Mouse (Mus musculus) intestine, postnatal 0 days (tissue): ENCODE measurements at regions not wholly inside any gene's neighbourhood (a gene's known extent, or its start where the extent isn't known, plus 50 kb on each side); places are given as distances from the start of the nearest gene placed in this dataset.

Experiments used
- ATAC-seq: fragments of 200-750 bp; cut with Nextera tagmentation; 2 replicates; pipeline ENCODE4 v1.8.0; 2017; ENCODE audit warnings: mild to moderate bottlenecking, moderate TSS enrichment, moderate library complexity
- H3K27ac ChIP-seq: fragments of 300-500 bp; sonication (generic); 2 replicates; pipeline ENCODE4 v1.5.1; 2014; ENCODE audit warnings: mild to moderate bottlenecking, low read depth, low read length, moderate library complexity
- H3K27me3 ChIP-seq: fragments of 300-500 bp; sonication (generic); replicated peaks from 2 replicates; pipeline ENCODE4 v1.6.1; 2014; ENCODE audit warnings: low read length, mixed read lengths; ENCODE audit not compliant: control insufficient read depth, insufficient read depth
- H3K36me3 ChIP-seq: fragments of 300-500 bp; sonication (generic); 2 replicates; pipeline ENCODE4 v1.6.1; 2014; ENCODE audit warnings: mild to moderate bottlenecking, moderate library complexity; ENCODE audit not compliant: control insufficient read depth, insufficient read depth
- H3K4me1 ChIP-seq: fragments of 300-500 bp; sonication (generic); replicated peaks from 2 replicates; pipeline ENCODE4 v1.6.1; 2014; ENCODE audit warnings: antibody characterized with exemption, low read length, mixed read lengths; ENCODE audit not compliant: control insufficient read depth, insufficient read depth
- H3K4me2 ChIP-seq: fragments of 300-500 bp; sonication (generic); replicated peaks from 2 replicates; pipeline ENCODE4 v1.6.1; 2014; ENCODE audit warnings: low read depth, mild to moderate bottlenecking, moderate library complexity
- H3K4me3 ChIP-seq: fragments of 300-500 bp; sonication (generic); 2 replicates; pipeline ENCODE4 v1.5.1; 2014; ENCODE audit warnings: low read depth, low read length
- H3K9ac ChIP-seq: fragments of 300-500 bp; sonication (generic); 2 replicates; pipeline ENCODE4 v1.6.1; 2014; ENCODE audit warnings: mild to moderate bottlenecking, low read depth, low read length
- H3K9me3 ChIP-seq: fragments of 300-500 bp; sonication (generic); 2 replicates; pipeline ENCODE4 v1.6.1; 2016; ENCODE audit warnings: mixed run types; ENCODE audit not compliant: control insufficient read depth
- CTCF ChIP-seq: sonication (generic); IDR thresholded peaks from 2 replicates; pipeline ENCODE4 v1.5.1; 2016; ENCODE audit warnings: low read depth, mild to moderate bottlenecking, control low read depth, antibody characterized with exemption, moderate library complexity
- WGBS: fragments of 180-500 bp; shearing (Covaris S2); extraction: QIAGEN DNeasy Blood & Tissue Kit; methylation state at CpG from one replicate; pipeline ENCODE4 v1.1.7; 2014; 5-methylcytosine and 5-hydroxymethylcytosine counted together

DNA sequence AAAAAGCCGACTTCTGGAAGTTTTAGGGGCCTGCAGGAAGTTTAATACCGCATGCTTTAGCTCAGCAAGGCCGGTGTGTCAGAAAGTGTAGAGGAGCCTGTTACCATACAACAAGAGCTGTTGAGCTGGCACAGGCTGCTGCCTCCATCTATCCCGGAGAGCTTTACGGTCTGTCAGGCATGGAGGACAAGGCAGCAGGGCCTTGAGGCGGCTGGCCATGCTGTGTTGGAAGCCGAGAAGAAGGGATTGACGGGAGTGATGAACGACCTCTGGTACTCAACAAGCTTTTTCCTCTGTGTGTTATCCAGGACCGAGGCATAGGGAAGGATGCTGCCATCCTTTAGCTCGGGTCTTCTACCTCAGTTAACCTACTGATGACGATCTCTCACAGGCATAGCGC lies 146.8 kb upstream of the Mocs1 start:
- H3K4me3 ChIP-seq: no peak overlapping the region
- H3K27me3 ChIP-seq: no peaks in the 10 kb centered on the region
- H3K27ac ChIP-seq: no peak overlapping the region
- no peak overlapping the region for H3K9ac ChIP-seq
- 69% methylated on average over 13 of the region's 13 CpGs for WGBS
- 0 out of 2 replicates have a peak, but pooled peaks cover 4% of the 10 kb centered on the region for H3K9me3 ChIP-seq
- TF ChIP-seq CTCF: no peak
- no peaks in the 10 kb centered on the region for H3K36me3 ChIP-seq
- H3K4me2 ChIP-seq: no peak overlapping the region
- no peaks in the 10 kb centered on the region for H3K4me1 ChIP-seq
- ATAC-seq: no peak

- Histone ChIP-seq H3K9ac (no peak overlapping the region), H3K4me3 (no peak overlapping the region), H3K36me3 (no peaks in the 10 kb centered on the region), H3K4me2 (no peak overlapping the region), H3K9me3 (0 out of 2 replicates have a peak, but pooled peaks cover 4% of the 10 kb centered on the region), H3K4me1 (no peaks in the 10 kb centered on the region), H3K27me3 (no peaks in the 10 kb centered on the region), H3K27ac (no peak overlapping the region)
- no peak for ATAC-seq
- peak; percentile 62 for TF ChIP-seq CTCF
- WGBS: 80% methylated on average over 10 of the region's 10 CpGs
Observed at GRCm38 (mm10) chr17:49282498-49282897, 145.7 kb upstream of the Mocs1 start.

DNA sequence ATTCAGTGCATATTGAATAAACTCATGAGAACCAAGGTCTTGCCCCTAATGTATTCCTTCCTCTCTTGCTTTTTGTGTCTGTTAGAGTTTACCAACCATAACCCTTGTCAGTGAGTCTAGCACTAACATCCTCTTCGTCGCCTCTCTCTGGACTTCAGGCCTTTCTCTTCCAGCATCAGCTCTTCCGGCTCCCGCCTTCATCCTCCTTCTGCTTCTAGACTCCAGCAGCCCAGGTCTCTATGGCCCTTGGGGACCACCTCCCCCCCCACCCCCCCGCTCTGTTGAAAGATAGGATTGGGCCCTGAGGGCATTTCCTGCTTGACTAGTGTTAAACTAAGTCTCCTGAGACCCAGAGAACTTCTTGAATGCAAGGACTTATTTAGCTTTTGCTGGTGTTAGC lies 144.7 kb upstream of the Mocs1 start:
- ATAC-seq: no peak

DNA sequence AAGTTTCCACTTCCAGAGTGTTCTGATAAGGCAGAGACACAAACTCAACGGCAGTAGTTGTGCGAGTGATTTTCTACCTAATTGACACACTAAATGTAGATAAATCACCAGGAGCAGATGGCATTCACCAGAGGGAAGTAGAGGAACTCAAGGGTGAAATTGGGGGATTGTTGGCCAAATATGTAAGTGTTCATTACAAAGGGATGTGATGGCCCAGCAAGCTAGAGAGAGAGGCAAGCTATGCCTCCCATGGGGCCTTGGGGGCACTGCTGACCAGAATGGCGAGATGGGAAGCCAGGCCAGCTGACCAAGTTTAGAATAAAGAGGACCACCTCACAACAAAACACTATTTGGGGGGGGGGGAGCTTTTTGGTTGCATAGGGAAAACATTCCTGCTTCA lies 136.5 kb upstream of the Mocs1 start:
- TF ChIP-seq CTCF: no peak
- Histone ChIP-seq H3K36me3 (no peaks in the 10 kb centered on the region), H3K27me3 (no peaks in the 10 kb centered on the region), H3K27ac (no peak overlapping the region), H3K4me2 (no peak overlapping the region), H3K9me3 (no peaks in the 10 kb centered on the region), H3K4me1 (no peaks in the 10 kb centered on the region), H3K4me3 (no peak overlapping the region), H3K9ac (no peak overlapping the region)
- no peak for ATAC-seq
- 82% methylated on average over 3 of the region's 3 CpGs for WGBS

More for the DNA sequence above, 144.7 kb upstream of the Mocs1 start:
- 0 out of 2 replicates have a peak, but pooled peaks cover 4% of the 10 kb centered on the region for H3K9me3 ChIP-seq
- H3K4me1 ChIP-seq: no peaks in the 10 kb centered on the region
- no peak for TF ChIP-seq CTCF
- H3K27ac ChIP-seq: no peak overlapping the region
- no peaks in the 10 kb centered on the region for H3K36me3 ChIP-seq
- no peak overlapping the region for H3K4me2 ChIP-seq
- 92% methylated on average over 5 of the region's 5 CpGs for WGBS
- H3K4me3 ChIP-seq: no peak overlapping the region
- H3K27me3 ChIP-seq: no peaks in the 10 kb centered on the region
- H3K9ac ChIP-seq: no peak overlapping the region

GRCm38 (mm10) chr17:49304461-49304860 lies 123.7 kb upstream of the Mocs1 start:
- Histone ChIP-seq H3K9me3 (no peaks in the 10 kb centered on the region), H3K27ac (peak overlapping the region; percentile 64; the same call in 1 of the 2 replicates), H3K4me3 (no peak overlapping the region), H3K36me3 (no peaks in the 10 kb centered on the region), H3K4me2 (no peak overlapping the region), H3K9ac (no peak overlapping the region), H3K27me3 (no peaks in the 10 kb centered on the region), H3K4me1 (no peaks in the 10 kb centered on the region)
- no peak; the same call in 1 of the 2 replicates for ATAC-seq
- no peak for TF ChIP-seq CTCF
- WGBS: 57% methylated on average over 3 of the region's 3 CpGs

- 50% methylated on average over 6 of the region's 6 CpGs for WGBS
- Histone ChIP-seq H3K27me3 (no peaks in the 10 kb centered on the region), H3K4me3 (no peak overlapping the region), H3K36me3 (no peaks in the 10 kb centered on the region), H3K9me3 (no peaks in the 10 kb centered on the region), H3K4me1 (no peaks in the 10 kb centered on the region), H3K4me2 (no peak overlapping the region), H3K9ac (no peak overlapping the region), H3K27ac (peak overlapping the region; percentile 64)
- TF ChIP-seq CTCF: no peak
- ATAC-seq: peak; percentile 91
Observed at GRCm38 (mm10) chr17:49305116-49305515, 123.0 kb upstream of the Mocs1 start.

GRCm38 (mm10) chr17:49309079-49309478 lies 119.1 kb upstream of the Mocs1 start:
- WGBS: 12% methylated on average over 5 of the region's 5 CpGs
- Histone ChIP-seq H3K36me3 (no peaks in the 10 kb centered on the region), H3K9me3 (no peaks in the 10 kb centered on the region), H3K27ac (no peak overlapping the region), H3K27me3 (no peaks in the 10 kb centered on the region), H3K9ac (no peak overlapping the region), H3K4me1 (no peaks in the 10 kb centered on the region), H3K4me3 (no peak overlapping the region), H3K4me2 (0 out of 2 replicates have a peak overlapping the region, but pooled peaks have one; percentile 6)
- no peak for TF ChIP-seq CTCF
- peak; percentile 80 for ATAC-seq
